Mouse (Mus musculus) left cerebral cortex, postnatal 36 days (tissue): ENCODE data around the gene Pip4k2b. TPM values are rescaled to one million over a fixed set of nuclear protein-coding genes. Genes with fewer than 3 reads are reported as not detected.
"Not testable (repeated sequence)": the region's sequence is repeated elsewhere in the genome, so short reads cannot be mapped to it uniquely, and the experiment has no call there.

ENCODE experiments used
- DNase-seq, 2 experiments: peaks; one replicate each; pipeline ENCODE4 v3.0.0; 2021 to 2022; ENCODE audit warnings: low spot score in 2 of 2, mixed read lengths in 1 of 2
- intact Hi-C: fragments of 180-260 bp; cut with DNase I; formaldehyde crosslinking; loops from one replicate; pipeline ENCODE4 v1.15.1; 2025
- total RNA-seq, 2 experiments: library from RNA; stranded (reverse); gene quantifications; 2 replicates each; pipeline ENCODE4 v1.2.3; 2021

Gene Pip4k2b
- total RNA-seq, 2 experiments from 2014 or later: 113 to 114 TPM

DNA sequence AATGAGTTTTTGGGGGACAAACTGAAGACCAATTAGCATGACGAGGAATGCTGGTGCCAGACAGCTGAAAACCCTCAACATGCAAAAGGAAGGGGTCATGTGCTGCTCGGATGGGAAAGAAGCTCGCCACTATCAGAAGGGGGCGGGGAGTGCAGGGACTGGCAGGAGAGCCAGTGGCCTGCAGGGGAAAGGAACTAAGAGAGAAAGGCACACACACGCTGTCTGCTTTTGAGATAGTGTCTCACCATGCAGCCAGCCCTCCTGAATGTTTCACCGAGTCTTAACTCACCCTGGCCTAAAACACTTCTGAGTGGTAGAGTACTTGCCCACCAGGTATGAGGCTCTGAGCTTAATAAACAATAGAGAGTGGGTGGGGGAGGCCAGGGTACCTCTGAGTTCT, 14.4 kb upstream of the Pip4k2b start:
- no peak for DNase-seq
- intact Hi-C loops: no loop called here

DNA sequence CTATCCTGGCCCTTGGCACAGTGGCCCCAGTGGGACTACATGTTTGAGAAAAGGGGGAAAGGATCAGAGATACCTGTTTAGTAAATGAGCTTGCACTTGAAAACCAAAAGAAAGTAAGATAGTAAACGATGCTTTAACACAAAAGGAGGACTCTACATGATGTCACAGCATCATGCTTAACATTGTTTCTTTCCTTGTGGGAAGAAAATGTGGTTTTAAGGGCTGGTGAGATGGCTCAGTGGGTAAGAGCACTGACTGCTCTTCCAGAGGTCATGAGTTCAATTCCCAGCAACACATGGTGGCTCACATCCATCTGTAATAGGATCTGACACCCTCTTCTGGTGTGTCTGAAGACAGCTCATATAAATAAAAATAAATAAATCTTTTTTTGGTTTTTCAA, 13.6 kb upstream of the Pip4k2b start:
- intact Hi-C loops: no loop called here
- no peak for DNase-seq

DNA sequence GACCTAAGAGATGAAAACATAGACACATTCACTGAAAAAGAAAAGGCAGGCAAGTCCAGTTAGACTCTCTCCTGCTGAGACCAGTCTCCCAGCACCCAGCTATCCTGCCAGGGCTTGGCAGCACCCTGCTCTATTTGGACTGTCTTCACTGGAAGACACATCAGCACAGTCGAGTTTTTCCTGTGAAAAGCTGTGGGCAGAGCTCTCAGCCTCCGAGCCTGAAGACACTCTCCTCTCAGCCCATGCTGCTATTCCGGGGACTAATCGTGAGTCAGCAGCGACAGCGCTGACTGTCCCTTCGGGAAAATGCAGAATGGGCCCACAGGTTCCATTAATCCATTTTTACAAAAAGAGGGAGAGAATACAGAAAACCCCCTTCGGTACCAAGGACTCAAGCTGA, 8.8 kb upstream of the Pip4k2b start:
- intact Hi-C loops: no loop called here
- DNase-seq: peak; percentile 60 to 68

DNA sequence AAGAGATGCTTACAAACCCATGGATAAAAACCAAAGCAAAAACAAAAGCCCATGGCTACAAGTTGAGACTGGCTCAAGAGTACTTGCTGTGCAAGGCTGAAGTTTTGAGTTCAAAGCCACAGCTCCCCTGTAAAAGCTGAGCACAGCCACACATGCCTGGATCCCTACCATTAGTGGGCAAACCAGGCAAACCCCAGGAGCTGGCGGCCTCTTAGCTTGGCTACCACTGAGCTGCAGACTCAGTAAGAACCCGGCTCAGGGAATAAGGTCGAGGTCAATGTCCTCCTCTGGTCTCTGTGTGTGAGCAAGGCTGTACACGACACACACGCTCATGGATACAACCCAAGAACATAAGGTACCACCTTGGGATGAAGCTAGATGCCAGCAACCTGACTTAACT, 4.0 kb upstream of the Pip4k2b start:
- no peak for DNase-seq
- intact Hi-C loops: no loop called here

DNA sequence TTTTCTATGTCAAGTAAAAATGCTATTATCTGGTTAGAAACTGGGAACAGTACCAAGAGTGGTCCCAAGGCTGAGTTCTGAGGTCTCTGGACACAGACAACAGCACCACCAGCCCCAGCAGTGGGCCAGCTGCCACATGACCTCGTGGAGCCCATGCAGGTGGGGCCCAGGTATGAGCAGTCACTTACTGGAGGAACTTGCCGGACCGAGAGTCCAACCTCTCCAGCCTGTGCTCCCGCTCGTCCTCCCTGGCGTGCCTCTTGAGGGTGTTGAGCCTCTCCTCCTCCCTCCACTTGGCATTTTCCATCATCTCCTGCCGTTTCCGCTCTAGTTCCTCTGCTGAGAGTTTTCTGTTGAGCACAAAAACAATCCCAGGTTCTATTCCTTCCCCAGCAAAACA, 3.3 kb upstream of the Pip4k2b start:
- intact Hi-C loops: no loop called here
- no peak for DNase-seq

DNA sequence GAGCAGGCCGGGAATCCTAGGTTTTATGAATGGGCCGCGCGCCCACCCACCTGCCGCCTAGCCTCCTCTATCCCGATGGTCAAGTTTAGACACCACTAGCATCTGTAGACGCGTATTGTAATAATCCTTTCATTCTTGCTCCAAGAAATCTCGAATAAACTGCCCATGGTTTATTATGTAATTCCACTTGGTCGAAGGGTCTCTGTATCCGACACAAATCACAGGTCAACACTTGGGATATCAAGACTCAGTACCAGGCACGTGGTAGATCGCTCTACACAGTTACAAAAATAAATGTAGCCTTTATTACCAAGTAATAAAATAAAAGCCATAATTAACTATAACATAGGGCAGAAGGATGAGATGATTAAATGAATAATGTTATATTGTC, 822 bp upstream of the Pip4k2b start:
- DNase-seq: no peak
- intact Hi-C loops: no loop called here

DNA sequence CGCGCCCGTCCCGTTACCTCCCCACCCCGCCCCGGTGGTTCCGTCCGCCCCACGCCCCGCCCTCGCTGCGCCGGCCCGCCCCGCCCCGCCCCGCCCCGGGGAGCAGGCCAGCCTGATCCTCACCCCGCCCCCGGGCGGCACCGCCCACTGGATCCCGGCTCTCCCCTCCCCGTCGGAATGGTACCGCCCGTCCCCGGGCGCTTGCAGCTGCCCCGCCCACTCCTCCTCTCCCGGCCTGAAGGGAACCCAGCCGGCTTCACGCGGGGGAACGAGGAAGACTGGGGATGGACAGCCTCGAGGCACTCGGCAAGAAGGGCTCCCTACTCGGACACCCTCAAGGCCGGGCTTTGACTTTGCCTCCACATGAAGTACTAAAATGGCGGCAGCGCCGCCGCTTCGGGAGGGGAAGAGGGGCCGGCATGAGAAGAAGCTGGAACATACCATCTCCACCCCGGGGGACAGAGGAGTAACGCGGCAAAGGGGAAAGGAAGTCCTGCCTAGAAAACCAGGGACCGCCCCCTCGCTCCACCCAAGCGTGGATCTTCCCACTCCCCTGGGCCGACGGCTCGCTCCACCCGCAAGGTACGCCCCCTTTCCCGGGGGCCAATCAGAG, 320 bp upstream of the Pip4k2b start:
- peak; percentile 97 to 98 for DNase-seq
- intact Hi-C loops: loop anchor here (5.0 kb wide), 1 partner anchor 43 kb away; the partner anchor contains the start of genes Pcgf2 and Psmb3

DNA sequence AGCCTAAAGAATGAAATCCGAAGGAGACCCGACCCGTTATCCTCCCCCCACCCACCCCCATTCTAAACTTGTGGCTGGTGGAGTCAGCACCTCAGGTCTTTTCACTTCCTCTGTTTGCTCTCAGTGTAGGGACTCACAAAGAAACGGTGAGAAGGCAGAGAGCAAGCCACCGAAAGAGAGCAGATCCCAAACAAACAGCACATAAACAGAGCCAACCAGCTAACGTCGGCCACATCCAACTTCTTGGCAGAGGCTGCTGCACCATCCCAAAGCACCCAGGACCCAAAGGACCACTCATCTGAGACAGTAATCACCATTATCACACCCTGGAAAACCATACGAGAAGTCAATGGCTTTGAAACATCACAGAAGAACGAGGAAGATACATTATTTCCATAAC, 1.1 kb downstream of the Pip4k2b start:
- no peak for DNase-seq
- intact Hi-C loops: loop anchor here (5.0 kb wide), 1 partner anchor 41 kb away; the partner anchor contains the start of genes Pcgf2 and Psmb3

DNA sequence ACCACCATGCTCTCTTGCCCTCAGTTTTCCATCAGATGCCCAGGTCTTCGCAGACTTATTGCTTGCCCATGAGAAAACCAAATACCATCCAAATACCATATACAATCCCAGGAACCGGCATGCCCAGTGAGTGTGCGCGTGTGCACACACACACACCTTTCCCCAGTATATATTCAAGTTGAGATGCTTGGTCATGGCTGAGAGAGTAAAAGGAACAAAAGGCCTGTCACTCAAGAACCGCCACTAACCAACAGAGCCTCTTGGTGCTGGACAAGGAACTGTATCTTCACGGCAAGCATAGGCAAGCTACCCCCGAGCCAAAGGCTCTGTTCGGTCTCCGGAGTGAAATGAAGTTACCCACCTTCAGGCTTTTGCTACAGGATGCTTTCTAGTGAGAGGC, 1.9 kb downstream of the Pip4k2b start:
- no peak for DNase-seq
- intact Hi-C loops: loop anchor here (5.0 kb wide), 1 partner anchor 40 kb away; the partner anchor contains the start of genes Pcgf2 and Psmb3

DNA sequence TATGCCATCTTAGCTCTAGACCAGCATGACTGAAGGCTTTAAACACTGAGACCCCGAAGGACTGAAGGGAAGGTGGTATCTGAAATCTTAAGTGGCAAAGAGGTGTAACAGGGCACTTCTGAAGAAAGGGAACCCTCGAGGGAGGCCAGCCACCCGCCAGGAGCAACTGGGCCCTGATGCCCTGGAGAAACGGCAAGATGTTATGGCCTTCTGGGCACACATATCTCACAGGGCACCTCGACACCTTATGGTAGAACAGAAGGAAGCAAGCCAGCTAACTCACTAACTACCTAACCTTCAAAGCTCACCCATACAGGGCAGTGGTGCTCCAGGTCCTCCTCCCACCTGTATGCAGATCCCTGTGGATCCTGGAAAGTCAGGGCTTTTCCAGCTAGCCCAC, 2.3 kb downstream of the Pip4k2b start:
- no peak for DNase-seq
- intact Hi-C loops: loop anchor here (5.0 kb wide), 1 partner anchor 40 kb away; the partner anchor contains the start of genes Pcgf2 and Psmb3

DNA sequence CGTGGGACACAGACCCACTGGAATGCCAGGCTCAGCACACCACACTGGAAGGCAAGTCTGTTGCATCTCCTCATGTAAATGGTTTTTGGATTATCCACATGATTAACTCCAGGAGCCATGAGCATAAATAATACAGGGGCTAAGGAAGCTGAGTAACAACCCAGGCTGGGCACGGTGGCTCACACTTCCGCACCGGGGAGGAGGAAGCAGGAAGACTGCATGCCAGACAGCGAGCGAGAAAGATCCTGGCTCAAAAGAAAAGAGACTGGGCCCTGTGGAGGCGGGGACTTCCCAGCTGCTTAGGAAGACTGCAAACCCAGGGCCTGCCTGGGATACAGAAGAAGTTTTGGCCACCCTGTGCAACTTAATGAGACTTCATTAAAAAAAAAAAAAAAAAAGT, 4.3 kb downstream of the Pip4k2b start:
- intact Hi-C loops: loop anchor here (5.0 kb wide), 1 partner anchor 38 kb away; the partner anchor contains the start of genes Pcgf2 and Psmb3

DNA sequence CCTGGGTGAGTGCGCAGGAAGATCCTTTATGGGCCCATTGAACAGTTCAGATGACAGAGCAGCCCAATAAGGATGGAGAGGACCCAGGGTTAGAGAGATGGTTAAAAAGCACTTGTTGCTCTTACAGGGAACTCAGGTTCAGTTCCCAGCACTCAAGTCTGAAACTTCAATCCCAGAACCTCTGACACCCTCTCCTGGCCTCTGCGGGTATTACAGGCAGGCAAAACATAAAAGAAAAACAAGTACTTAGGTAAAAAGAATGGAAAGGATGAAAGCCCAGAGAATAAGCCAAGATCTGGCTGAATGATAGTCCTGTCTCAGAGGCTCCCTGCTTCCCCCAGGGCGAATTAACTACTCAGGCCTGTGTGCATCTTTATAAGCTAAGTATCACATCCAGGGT, 5.3 kb downstream of the Pip4k2b start:
- intact Hi-C loops: no loop called here
- DNase-seq: no peak

More for the DNA sequence above, 4.3 kb downstream of the Pip4k2b start:
- peak in 1 of 2 experiments; percentile 34 for DNase-seq

DNA sequence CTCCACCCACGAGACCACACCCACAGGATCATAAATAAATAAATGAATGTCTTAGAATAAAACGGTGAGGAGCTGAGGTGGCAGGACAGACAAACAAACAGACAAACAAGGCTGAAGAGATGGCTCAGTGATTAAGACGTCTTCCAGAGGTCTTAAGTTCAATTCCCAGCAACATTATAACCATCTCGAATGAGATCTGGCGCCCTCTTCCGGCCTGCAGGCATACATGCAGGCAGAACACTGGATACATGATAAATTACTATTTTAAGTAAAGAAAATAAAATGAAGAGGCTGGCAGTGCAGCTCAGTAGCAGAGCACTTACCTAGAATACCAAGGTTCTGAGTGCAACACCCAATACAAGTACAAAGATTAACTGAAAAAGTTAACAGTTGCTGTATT, 5.8 kb downstream of the Pip4k2b start:
- intact Hi-C loops: no loop called here
- no peak for DNase-seq

DNA sequence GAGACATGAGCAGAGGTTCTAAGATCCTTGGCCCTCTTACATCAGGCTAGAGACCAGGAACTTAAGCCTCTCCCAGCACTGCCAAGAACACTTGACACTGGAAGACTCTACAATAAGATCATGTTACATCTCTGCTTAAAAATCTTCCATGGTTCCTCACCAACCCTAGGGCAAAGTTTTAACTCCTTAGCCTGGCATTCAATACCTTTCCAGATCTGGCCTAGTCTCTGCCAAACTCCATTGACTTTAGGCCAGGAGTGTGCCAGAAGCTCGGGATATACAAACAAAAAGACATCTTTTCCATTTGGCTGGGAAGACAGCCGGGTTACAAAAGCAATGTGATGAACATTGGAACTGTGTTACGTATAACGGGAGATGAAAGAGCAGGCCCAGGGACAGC, 6.9 kb downstream of the Pip4k2b start:
- intact Hi-C loops: no loop called here
- no peak for DNase-seq

DNA sequence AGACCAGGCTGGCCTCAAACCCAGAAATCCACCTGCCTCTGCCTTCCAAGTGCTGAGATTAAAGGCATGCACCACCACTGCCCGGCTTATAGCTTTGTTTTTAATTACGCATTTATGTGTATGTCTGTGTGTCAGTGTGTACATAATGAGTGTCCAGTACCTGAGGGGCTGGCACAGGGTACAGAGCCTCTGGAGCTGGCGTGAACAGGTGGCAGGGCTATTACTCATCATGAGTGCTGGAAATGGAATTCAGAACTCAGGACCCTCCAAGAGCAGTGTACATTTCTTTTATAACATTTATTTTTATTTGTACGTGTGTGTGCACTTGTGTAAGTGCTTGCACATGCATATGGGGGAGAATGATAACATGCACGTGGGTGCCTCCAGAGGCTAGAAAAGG, 7.9 kb downstream of the Pip4k2b start:
- no peak for DNase-seq
- intact Hi-C loops: no loop called here

DNA sequence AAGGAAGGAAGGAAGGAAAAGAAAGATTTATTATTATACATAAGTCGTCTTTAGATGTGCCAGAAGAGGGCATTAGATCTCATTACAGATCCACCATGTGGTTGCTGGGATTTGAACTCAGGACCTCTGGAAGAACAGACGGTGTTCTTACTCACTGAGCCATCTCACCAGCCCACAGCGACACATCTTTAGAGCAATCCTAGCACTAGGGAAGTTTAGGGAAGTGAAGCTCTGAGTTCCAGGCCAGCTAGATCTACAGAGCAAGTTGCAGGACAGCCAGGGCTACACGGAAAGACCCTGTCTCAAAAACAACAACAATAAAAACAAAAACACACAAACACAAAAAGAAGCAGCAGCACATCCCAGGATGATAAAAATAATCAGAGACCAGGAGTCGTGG, 9.7 kb downstream of the Pip4k2b start:
- DNase-seq, intact Hi-C loops: not testable (repeated sequence)

DNA sequence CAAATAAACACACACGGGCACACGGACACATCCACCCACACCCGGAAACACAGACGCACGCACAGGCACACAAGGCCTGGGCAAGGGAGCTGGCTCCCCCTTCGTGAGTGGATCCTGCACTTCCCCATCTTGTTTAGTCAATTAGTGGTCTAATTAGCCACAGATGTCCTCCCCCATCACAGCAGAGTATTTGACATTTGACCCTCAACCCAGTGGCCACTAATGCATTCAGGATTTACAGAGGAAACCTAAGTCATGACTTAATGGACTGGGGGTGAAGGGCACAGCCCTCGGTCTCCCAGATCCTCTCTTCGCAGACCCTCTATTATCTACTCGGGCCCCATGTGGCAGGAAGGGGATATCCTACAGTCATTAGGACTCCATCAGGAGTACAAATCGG, 10.8 kb downstream of the Pip4k2b start:
- intact Hi-C loops: no loop called here

DNA sequence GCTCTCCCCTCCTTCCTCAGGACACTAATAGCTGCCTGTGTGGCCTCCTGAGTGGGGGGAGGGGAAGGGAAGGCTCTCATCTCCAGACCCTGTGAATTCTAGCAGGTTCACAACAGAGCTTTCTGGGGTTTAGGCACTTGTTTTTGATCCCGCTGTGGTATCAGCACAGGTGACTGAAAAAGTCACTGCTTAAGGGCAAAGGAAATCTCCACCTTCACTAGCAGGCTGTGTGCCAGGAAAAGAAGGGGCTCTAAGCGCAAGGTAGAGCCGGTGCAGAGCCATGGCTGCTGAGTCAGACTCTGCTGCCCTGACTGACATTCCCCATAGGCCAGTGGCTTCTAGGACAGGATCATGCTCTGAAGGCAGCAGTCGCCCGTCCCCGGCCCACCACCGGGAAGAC, 15.8 kb downstream of the Pip4k2b start:
- DNase-seq: no peak
- intact Hi-C loops: no loop called here

More for the DNA sequence above, 10.8 kb downstream of the Pip4k2b start:
- DNase-seq: no peak

DNA sequence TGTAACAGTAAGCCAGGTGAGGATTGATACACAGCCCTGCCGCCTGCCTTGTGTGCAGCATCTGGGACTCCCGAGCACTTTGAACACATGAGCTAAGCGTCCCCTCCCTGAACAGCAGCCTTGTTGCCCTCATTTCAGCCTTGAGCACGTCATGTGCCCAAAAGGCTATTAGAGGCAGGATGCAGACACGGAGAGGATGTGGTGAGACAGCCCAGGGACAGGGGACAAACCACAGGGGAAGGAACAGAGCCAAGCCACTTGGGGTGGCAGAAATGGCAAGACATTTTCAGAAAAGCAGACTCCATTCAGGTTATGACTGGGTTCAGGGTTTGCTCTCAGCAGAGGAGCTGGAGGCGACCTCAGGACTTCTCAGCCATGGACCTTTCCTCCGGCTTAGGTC, 16.2 kb downstream of the Pip4k2b start:
- intact Hi-C loops: no loop called here
- DNase-seq: no peak

DNA sequence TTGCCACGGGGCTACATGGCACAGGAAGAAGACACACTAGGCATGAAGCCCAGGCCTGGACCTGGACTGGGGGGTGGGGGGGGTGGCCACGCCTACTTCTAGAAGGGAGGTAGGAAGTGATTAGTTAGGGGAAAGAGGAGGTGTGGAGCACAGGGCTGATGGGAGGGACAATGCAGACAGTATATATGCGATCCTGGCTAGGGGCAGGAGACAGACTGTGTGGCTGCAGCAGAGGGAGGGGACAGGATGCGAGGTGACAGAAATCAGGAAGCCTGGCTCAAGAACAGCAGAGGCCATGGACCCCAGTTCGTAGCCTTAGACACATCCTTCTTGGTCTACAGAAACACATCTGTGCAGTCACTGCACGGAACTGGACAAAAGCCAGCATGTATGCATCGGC, 20.8 kb downstream of the Pip4k2b start:
- intact Hi-C loops: no loop called here
- no peak for DNase-seq

DNA sequence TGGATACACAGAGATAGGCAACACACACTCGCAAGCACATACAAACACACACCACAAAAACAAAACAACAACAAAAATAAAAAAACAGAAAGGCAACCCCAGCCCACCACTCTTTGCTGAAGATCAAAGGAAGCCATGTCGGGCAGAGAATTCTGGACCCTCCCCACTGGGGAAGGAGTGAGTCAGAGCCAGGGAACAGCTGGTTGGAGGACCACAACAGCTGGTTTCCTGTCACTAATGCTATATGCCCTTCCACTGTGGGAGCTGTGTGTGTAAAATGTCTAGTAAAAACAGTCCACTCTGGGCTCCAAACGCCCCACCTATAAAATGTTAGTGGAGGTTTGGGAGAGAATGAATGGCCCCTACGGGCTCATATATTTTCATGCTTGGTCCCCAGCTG, 23.2 kb downstream of the Pip4k2b start:
- DNase-seq: no peak
- intact Hi-C loops: no loop called here

DNA sequence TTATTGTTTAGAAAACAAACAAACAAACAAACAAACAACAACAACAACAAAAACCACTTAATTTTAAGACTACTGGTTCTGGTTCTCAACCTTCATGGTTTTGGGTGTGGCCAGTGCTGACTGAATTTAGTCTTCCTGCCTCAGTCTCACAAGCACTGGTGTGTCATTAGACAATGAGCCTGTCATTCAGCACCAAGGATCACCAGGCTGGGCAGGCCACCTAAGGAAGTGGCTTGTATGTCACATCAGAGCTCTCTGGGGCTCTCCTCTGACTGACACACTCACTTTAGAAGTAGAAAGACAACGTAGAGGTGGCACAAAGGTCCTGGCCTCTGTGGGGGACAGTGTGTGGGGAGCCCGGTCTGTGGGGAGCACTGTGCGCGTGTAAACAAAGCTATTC, 25.5 kb downstream of the Pip4k2b start:
- intact Hi-C loops: no loop called here
- DNase-seq: no peak
